In the genomic region with DNA sequence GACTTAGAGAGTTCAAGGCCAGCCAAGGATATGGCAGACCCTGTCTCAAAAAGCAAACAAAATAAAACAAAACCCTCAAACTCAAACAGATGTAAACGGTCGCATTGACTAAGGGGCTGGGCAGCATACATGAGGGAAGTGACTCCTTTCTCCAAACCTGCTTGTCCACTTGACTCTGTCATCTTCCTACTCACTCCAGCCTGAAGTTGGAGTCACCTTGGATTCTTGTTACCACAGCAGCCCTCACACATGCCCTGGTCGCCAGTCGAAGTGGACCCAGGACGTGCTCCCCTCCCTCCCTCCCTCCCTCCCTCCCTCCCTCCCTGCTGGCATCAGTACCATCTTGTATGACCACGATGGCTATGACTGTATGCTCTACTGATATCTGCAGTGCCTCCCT, we compare ENCODE assay signal across 15 mouse cellular contexts. TPM values are rescaled to one million over a fixed set of nuclear protein-coding genes. Genes with fewer than 3 reads are reported as not detected.
"Had no signal": no experiment of that assay in that cellular context is flagged by ENCODE, and none has a peak within 500 bp of the region (broad histone marks: within the 10 kb centered on the region; RNA-seq: fewer than 3 reads in every experiment).

No protein-coding gene starts in this region.

- H3K4me3 ChIP-seq: limb, embryonic 15.5 days; liver, embryonic 13.5 days; megakaryocyte, embryonic 14.5 days; midbrain, embryonic 15.5 days; neural tube, embryonic 12.5 days had no signal

- H3K27ac ChIP-seq: limb, embryonic 15.5 days; liver, embryonic 13.5 days; midbrain, embryonic 15.5 days; neural tube, embryonic 12.5 days had no signal

- H3K9me3 ChIP-seq: limb, embryonic 15.5 days; liver, embryonic 13.5 days; midbrain, embryonic 15.5 days; neural tube, embryonic 12.5 days had no signal

- DNase-seq: kidney, adult 8-10 months; kidney, postnatal 25 days; layer of hippocampus, adult 9-11 months; layer of hippocampus, postnatal 36 days; liver, embryonic 13.5 days; lung, postnatal 4 days; spleen, adult 18-20 months; thymus, adult 2 months; thymus, postnatal 25 days had no signal

- H3K36me3 ChIP-seq: limb, embryonic 15.5 days; liver, embryonic 13.5 days; midbrain, embryonic 15.5 days; neural tube, embryonic 12.5 days had no signal

- ATAC-seq: midbrain, embryonic 15.5 days had no signal

- H3K4me1 ChIP-seq: neural tube, embryonic 12.5 days had no signal

- H3K27me3 ChIP-seq: liver, embryonic 13.5 days; midbrain, embryonic 15.5 days; neural tube, embryonic 12.5 days had no signal

RNA-seq across cellular contexts. Expression of a gene that starts 4.9 kb away (rescaled TPM):
- total RNA-seq: monocyte, adult 5-6 weeks; neutrophil, adult 5-6 weeks had no signal
- polyA plus RNA-seq: limb, embryonic 15.5 days; liver, embryonic 13.5 days had no signal
